Mouse (Mus musculus) adrenal gland, adult 8-10 months (tissue): Measurements from ENCODE around the gene Polr2e. TPM values are rescaled to one million over a fixed set of nuclear protein-coding genes. Genes with fewer than 3 reads are reported as not detected.

ENCODE experiments used
- DNase-seq: peaks from one replicate; pipeline ENCODE4 v3.0.0; 2022
- total RNA-seq, 4 experiments: library from RNA; stranded (reverse); gene quantifications; 2 replicates each; pipeline ENCODE4 v1.2.4; 2022

The Polr2e gene
- total RNA-seq, 4 experiments from 2014 or later, result 79.1 to 104 (median 94.4) TPM

GRCm38 (mm10) chr10:80016511-80016910, 23.1 kb downstream of the Polr2e start, which contains the start of gene Arhgap45:
Gene Arhgap45 (plus strand): TSS chr10:80016653.
- no peak for DNase-seq

- no peak for DNase-seq
Measured at GRCm38 (mm10) chr10:80015583-80015982, 24.0 kb downstream of the Polr2e start.

- no peak for DNase-seq
Measured at GRCm38 (mm10) chr10:80014484-80015290, 24.9 kb downstream of the Polr2e start.

- no peak for DNase-seq
Measured at GRCm38 (mm10) chr10:80013609-80014008, 26.0 kb downstream of the Polr2e start.

- DNase-seq, result no peak
Measured at GRCm38 (mm10) chr10:80011740-80012139, 27.9 kb downstream of the Polr2e start.

GRCm38 (mm10) chr10:80004233-80004705, 35.3 kb downstream of the Polr2e start:
- DNase-seq, result peak; percentile 84

- DNase-seq, result no peak
Measured at GRCm38 (mm10) chr10:80003374-80004232, 36.0 kb downstream of the Polr2e start.

GRCm38 (mm10) chr10:80002829-80003228, 36.8 kb downstream of the Polr2e start:
- DNase-seq, result no peak

GRCm38 (mm10) chr10:80001945-80002344, 37.6 kb downstream of the Polr2e start:
- DNase-seq, result no peak

- DNase-seq, result no peak
Measured at GRCm38 (mm10) chr10:79997819-79998218, 41.8 kb downstream of the Polr2e start.

- no peak for DNase-seq
Measured at GRCm38 (mm10) chr10:79997034-79997760, 42.4 kb downstream of the Polr2e start.

GRCm38 (mm10) chr10:79996272-79997033, 43.1 kb downstream of the Polr2e start, which contains the start of gene Abca7:
Gene Abca7 (plus strand): TSS chr10:79996494.
- peak; percentile 92 for DNase-seq

- DNase-seq, result no peak
Measured at GRCm38 (mm10) chr10:79995636-79996035, 44.0 kb downstream of the Polr2e start.

- no peak for DNase-seq
Measured at GRCm38 (mm10) chr10:79994397-79995115, 45.0 kb downstream of the Polr2e start.

- DNase-seq, result no peak
Measured at GRCm38 (mm10) chr10:79991548-79991947, 48.0 kb downstream of the Polr2e start.

GRCm38 (mm10) chr10:79991099-79991498, 48.5 kb downstream of the Polr2e start:
- no peak for DNase-seq

GRCm38 (mm10) chr10:79989870-79990269, 49.7 kb downstream of the Polr2e start:
- DNase-seq, result no peak

- DNase-seq, result no peak
Measured at GRCm38 (mm10) chr10:79989272-79989786, 50.3 kb downstream of the Polr2e start.

- no peak for DNase-seq
Measured at GRCm38 (mm10) chr10:79988506-79989271, 50.9 kb downstream of the Polr2e start, which contains the start of gene Cnn2. Gene Cnn2 (plus strand): TSS chr10:79988584.
